Mouse (Mus musculus) intestine, embryonic 15.5 days (tissue): ENCODE measurements around the gene BC005561. TPM values are rescaled to one million over a fixed set of nuclear protein-coding genes. Genes with fewer than 3 reads are reported as not detected.
"Not testable (repeated sequence)": the region's sequence is repeated elsewhere in the genome, so short reads cannot be mapped to it uniquely, and the experiment has no call there.

Experiments used
- ATAC-seq: fragments of 200-750 bp; cut with Nextera tagmentation; 2 replicates; pipeline ENCODE4 v1.8.0; 2017; ENCODE audit warnings: moderate TSS enrichment, moderate library complexity
- H3K27ac ChIP-seq: fragments of 300-500 bp; sonication (generic); 2 replicates; pipeline ENCODE4 v1.5.1; 2015; ENCODE audit warnings: mild to moderate bottlenecking, inconsistent platforms
- H3K27me3 ChIP-seq: fragments of 300-500 bp; sonication (generic); replicated peaks from 2 replicates; pipeline ENCODE4 v1.6.1; 2015; ENCODE audit warnings: inconsistent platforms
- H3K36me3 ChIP-seq: fragments of 300-500 bp; sonication (generic); 2 replicates; pipeline ENCODE4 v1.6.1; 2015; ENCODE audit warnings: inconsistent platforms
- H3K4me1 ChIP-seq: fragments of 300-500 bp; sonication (generic); replicated peaks from 2 replicates; pipeline ENCODE4 v1.6.1; 2015; ENCODE audit warnings: inconsistent platforms
- H3K4me2 ChIP-seq: fragments of 300-500 bp; sonication (generic); replicated peaks from 2 replicates; pipeline ENCODE4 v1.6.1; 2015; ENCODE audit warnings: mild to moderate bottlenecking, inconsistent platforms
- H3K4me3 ChIP-seq: fragments of 300-500 bp; sonication (generic); replicated peaks from 2 replicates; pipeline ENCODE4 v1.5.1; 2015; ENCODE audit warnings: inconsistent platforms
- H3K9ac ChIP-seq: fragments of 300-500 bp; sonication (generic); 2 replicates; pipeline ENCODE4 v1.6.1; 2015; ENCODE audit warnings: inconsistent platforms
- H3K9me3 ChIP-seq: fragments of 300-500 bp; sonication (generic); 2 replicates; pipeline ENCODE4 v1.6.1; 2016; ENCODE audit warnings: inconsistent platforms
- WGBS: fragments of 180-500 bp; shearing (Covaris S2); methylation state at CpG from one replicate; pipeline ENCODE4 v1.1.7; 2015; 5-methylcytosine and 5-hydroxymethylcytosine counted together
- polyA plus RNA-seq: library from polyadenylated mRNA; unstranded; fragments of >200 nt; fragmentation: Nextera tagmentation; extraction: Ambion mirVana; gene quantifications from 2 replicates; pipeline ENCODE4 v1.2.1, GENCODE M21; 2015

BC005561 gene
- polyA plus RNA-seq, 1 experiment from 2014 or later, result 9.1 TPM

DNA sequence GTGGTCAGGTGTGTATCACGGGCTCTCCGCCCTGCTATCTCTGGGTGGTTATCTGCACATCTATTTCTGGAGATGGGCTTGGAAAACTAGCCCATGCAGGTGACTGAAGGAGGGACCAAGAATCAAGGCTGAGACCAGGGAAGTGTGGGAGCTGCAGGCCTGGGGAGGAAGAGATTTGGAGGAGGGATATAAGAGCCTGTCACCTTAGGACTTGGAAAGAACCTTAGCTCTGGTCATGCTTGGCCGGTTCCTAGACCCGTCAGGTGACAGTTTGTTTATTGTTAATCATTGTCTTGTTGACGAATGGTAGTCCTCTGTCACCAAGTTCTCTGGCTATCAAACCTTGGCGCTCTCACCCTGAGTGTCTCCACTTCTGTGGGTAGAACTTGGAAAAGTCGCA lies 27.8 kb upstream of the BC005561 start:
- H3K9me3 ChIP-seq, result no peaks in the 10 kb centered on the region
- ATAC-seq, result no peak
- no peaks in the 10 kb centered on the region for H3K27me3 ChIP-seq
- 62% methylated on average over 7 of the region's 7 CpGs for WGBS
- H3K36me3 ChIP-seq, result peaks cover 15% of the 10 kb centered on the region
- H3K4me2 ChIP-seq, result no peak overlapping the region
- no peak overlapping the region for H3K27ac ChIP-seq
- no peak overlapping the region for H3K4me3 ChIP-seq
- H3K9ac ChIP-seq, result no peak overlapping the region
- H3K4me1 ChIP-seq, result no peaks in the 10 kb centered on the region

DNA sequence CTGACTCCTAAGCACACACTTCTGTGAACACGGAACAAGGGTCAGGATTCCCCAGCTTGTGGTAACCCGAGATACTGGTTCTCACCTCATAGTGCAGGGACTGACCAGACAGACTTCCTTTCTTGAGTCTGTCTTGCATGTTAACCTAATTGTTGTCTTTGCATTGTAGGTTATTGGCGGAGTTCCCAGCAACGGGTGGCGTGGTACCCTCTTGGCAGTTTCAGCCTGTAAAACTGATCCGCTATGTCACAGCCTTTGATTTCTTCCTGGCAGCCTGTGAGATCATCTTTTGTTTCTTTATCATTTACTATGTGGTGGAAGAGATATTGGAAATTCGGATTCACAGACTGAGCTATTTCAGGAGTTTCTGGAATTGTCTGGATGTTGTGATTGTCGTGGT lies 25.3 kb upstream of the BC005561 start:
- no peaks in the 10 kb centered on the region for H3K9me3 ChIP-seq
- no peaks in the 10 kb centered on the region for H3K4me1 ChIP-seq
- no peak overlapping the region for H3K4me3 ChIP-seq
- 84% methylated on average over 8 of the region's 8 CpGs for WGBS
- H3K4me2 ChIP-seq, result no peak overlapping the region
- no peak for ATAC-seq
- H3K9ac ChIP-seq, result no peak overlapping the region
- no peak overlapping the region for H3K27ac ChIP-seq
- H3K27me3 ChIP-seq, result no peaks in the 10 kb centered on the region
- peaks cover 15% of the 10 kb centered on the region for H3K36me3 ChIP-seq

DNA sequence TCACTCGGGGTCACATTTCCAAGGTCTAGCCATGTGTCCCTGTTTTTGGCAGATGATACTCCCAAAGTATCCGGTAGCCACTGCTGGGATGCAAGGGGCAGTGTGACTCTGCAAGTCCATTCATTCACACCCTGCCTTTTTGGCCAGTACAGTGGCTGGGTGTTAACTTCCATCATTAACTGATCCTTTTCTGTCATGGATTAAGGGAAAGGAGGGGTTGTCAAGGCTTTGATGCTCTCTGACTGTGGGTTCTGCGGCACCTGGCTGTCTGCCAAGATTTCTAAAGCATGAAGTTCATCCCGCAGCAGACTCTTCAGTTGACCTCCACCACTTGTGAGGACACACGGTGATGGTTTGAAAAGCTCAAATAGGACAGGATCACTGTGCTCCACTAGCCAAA lies 16.6 kb upstream of the BC005561 start:
- 65% methylated on average over 5 of the region's 5 CpGs for WGBS

DNA sequence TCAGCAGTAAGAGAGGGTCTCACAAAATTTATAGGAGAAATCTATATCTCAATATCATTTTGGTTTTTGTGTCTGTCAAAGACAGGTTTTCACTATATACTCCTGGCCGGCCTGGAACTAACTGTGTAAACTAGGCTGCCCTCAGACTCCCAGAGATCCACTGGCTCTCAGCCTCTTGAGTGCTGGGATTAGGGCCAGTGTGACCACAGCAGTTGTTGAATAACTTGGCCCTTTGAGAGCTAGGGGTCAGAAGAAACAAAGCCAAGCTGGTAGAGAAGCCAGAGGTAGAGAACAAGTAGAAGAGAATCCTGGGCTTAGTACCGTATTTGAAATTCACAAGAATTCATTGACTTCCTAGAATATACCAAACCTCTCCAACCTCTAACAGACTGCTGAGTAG lies 3.3 kb upstream of the BC005561 start:
- Histone ChIP-seq H3K9ac (no peak overlapping the region), H3K36me3 (peaks cover 16% of the 10 kb centered on the region), H3K27me3 (no peaks in the 10 kb centered on the region), H3K9me3 (no peaks in the 10 kb centered on the region), H3K4me3 (no peak overlapping the region), H3K4me1 (no peaks in the 10 kb centered on the region), H3K4me2 (no peak overlapping the region), H3K27ac (no peak overlapping the region)
- 92% methylated on average over 2 of the region's 2 CpGs for WGBS
- ATAC-seq, result no peak

More for the DNA sequence above, 16.6 kb upstream of the BC005561 start:
- Histone ChIP-seq H3K27ac (no peak overlapping the region), H3K9me3 (no peaks in the 10 kb centered on the region), H3K4me3 (no peak overlapping the region), H3K4me1 (no peaks in the 10 kb centered on the region), H3K9ac (no peak overlapping the region), H3K4me2 (no peak overlapping the region), H3K27me3 (no peaks in the 10 kb centered on the region), H3K36me3 (peaks cover 11% of the 10 kb centered on the region; the same call in 1 of the 2 replicates)
- no peak for ATAC-seq

DNA sequence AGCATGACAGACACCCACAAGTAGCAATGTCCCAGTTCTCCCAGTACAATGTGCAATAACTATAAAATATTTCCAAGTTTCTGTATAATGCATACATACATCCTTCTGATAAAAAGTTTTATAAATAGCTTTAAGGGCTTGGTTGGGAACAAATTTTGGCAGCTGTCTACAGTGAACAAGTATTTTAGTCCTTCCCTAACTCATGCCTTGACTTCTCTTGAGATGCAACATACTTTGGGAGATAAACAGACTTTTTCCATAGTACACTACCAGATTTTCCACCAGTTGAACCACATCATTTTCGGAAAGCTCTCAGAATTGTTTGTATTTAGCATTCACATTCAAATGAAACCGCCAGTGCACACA lies 340 bp upstream of the BC005561 start:
- 0% methylated on average over 2 of the region's 2 CpGs for WGBS
- H3K27me3 ChIP-seq, result no peaks in the 10 kb centered on the region
- H3K4me3 ChIP-seq, result peak overlapping the region; percentile 83
- 0 out of 2 replicates have a peak, but pooled peaks have one; percentile 24 for ATAC-seq
- no peaks in the 10 kb centered on the region for H3K9me3 ChIP-seq
- peaks cover 10% of the 10 kb centered on the region for H3K36me3 ChIP-seq
- H3K9ac ChIP-seq, result no peak overlapping the region
- no peaks in the 10 kb centered on the region for H3K4me1 ChIP-seq
- peak overlapping the region; percentile 65 for H3K4me2 ChIP-seq
- H3K27ac ChIP-seq, result no peak overlapping the region

DNA sequence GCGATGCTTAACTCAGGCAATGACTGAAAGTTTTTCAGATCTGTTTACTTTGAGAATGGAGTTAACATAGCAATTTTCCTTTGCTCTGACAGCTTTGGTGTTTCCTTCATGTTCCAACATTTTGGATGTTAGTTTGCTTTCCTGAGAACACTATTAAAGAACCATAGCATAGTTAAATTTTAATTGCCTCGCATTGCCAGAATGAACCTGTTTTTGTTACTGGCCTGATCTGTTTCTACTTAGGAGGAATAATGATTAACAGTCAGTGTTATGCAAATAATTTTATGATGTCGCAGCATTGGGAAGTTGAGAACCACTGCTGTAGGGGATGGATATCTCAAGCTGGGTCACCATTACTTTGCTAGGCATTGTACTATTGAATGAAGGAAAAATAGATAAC lies 3.1 kb downstream of the BC005561 start:
- Histone ChIP-seq H3K4me2 (no peak overlapping the region), H3K36me3 (no peaks in the 10 kb centered on the region), H3K9ac (no peak overlapping the region), H3K27me3 (no peaks in the 10 kb centered on the region), H3K4me1 (no peaks in the 10 kb centered on the region), H3K27ac (no peak overlapping the region), H3K9me3 (no peaks in the 10 kb centered on the region), H3K4me3 (no peak overlapping the region)
- no peak for ATAC-seq
- WGBS, result 87% methylated on average over 3 of the region's 3 CpGs

DNA sequence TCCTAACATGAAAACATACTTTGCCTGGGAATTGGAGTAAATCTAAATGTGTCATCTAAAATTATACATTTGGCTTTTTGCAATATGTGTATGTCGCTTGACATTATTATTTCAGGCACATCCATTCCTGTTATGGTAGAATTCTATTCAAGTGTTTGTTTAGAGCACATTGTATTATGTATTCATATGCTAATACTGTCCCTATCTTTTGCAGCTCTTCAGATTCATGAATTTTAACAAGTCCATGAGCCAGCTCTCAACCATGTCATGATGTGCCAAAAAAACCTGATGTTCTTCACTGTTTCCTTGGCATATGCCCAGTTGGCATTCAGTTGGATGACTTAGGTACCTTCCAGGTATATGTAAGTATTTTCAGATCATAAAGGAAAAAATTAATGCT lies 30.5 kb downstream of the BC005561 start:
- no peak overlapping the region for H3K4me3 ChIP-seq
- no peaks in the 10 kb centered on the region for H3K9me3 ChIP-seq
- no peaks in the 10 kb centered on the region for H3K27me3 ChIP-seq
- no peak for ATAC-seq
- WGBS, result 100% methylated on average over 1 of the region's 1 CpGs
- H3K9ac ChIP-seq, result no peak overlapping the region
- H3K27ac ChIP-seq, result no peak overlapping the region
- no peaks in the 10 kb centered on the region for H3K4me1 ChIP-seq
- no peak overlapping the region for H3K4me2 ChIP-seq
- H3K36me3 ChIP-seq, result peaks cover 15% of the 10 kb centered on the region; the same call in 1 of the 2 replicates

DNA sequence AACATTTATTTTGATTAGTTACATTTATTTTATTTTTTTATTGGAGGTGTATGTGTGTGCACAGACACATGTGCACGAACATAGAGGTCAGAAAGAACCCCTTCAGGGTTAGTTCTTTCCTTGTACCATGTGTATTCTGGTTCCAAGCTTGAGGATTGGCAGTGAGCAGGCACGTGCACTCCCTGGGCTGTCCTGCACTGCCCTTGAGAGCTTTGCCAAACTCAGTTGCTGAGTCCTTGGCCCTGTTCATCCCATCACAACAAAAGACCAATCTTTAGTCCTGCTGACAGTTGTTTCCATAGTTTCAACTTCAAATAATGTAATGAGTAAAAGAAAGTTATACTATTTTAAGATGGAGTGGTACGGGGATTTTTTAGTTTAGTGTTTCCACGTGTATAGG lies 31.2 kb downstream of the BC005561 start:
- 93% methylated on average over 4 of the region's 4 CpGs for WGBS
- Histone ChIP-seq H3K9ac (no peak overlapping the region), H3K9me3 (no peaks in the 10 kb centered on the region), H3K27me3 (no peaks in the 10 kb centered on the region), H3K4me2 (no peak overlapping the region), H3K27ac (no peak overlapping the region), H3K36me3 (peaks cover 15% of the 10 kb centered on the region; the same call in 1 of the 2 replicates), H3K4me1 (no peaks in the 10 kb centered on the region), H3K4me3 (no peak overlapping the region)
- ATAC-seq, result no peak

DNA sequence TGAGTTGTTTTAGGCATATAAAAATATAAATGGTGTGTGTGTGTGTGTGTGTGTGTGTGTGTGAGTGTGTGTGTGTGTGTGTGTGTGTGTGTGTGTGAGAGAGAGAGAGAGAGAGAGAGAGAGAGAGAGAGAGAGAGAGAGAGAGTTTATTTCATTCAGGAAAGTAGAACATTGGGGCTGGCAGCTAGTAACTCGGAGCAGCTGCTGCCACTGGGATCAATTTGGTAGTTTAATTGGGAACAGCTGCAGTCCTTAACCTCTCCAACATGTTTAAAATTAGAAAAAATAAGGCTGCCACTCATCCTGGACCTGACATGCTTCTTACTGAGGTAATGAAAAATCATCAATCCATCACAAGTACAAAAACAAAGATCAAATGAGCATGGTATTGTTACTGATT lies 59.9 kb downstream of the BC005561 start:
- H3K4me1 ChIP-seq, H3K4me3 ChIP-seq, H3K27ac ChIP-seq, H3K9me3 ChIP-seq, H3K27me3 ChIP-seq, ATAC-seq, H3K4me2 ChIP-seq, H3K9ac ChIP-seq, H3K36me3 ChIP-seq: not testable (repeated sequence)
- WGBS, result 57% methylated on average over 1 of the region's 1 CpGs

DNA sequence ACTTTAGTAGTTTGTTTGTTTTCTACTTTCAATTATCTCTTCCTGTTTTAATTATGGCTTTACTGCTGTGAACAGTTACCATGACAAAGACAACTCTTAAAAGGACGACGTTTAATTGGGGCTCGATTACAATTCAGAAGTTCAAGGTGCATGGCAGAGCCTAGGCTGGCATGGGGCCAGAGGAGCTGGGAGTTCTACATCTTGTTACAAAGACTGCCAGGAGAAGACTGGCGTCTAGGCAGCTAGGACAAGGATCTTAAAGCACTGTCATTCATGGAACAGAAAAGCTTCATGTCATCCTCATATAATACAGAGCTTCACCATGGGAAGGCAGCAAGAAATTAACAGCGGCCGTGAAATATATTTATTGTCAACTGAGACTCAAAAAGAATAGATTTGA lies 62.6 kb downstream of the BC005561 start:
- H3K27me3 ChIP-seq, result no peaks in the 10 kb centered on the region
- H3K4me1 ChIP-seq, result no peaks in the 10 kb centered on the region
- H3K9me3 ChIP-seq, result no peaks in the 10 kb centered on the region
- peak overlapping the region; percentile 33 for H3K4me2 ChIP-seq
- no peak overlapping the region for H3K9ac ChIP-seq
- WGBS, result 43% methylated on average over 6 of the region's 6 CpGs
- H3K36me3 ChIP-seq, result peaks cover 9% of the 10 kb centered on the region
- H3K27ac ChIP-seq, result no peak overlapping the region
- H3K4me3 ChIP-seq, result peak overlapping the region; percentile 57; the same call in 1 of the 2 replicates
- ATAC-seq, result peak; percentile 30; the same call in 1 of the 2 replicates

DNA sequence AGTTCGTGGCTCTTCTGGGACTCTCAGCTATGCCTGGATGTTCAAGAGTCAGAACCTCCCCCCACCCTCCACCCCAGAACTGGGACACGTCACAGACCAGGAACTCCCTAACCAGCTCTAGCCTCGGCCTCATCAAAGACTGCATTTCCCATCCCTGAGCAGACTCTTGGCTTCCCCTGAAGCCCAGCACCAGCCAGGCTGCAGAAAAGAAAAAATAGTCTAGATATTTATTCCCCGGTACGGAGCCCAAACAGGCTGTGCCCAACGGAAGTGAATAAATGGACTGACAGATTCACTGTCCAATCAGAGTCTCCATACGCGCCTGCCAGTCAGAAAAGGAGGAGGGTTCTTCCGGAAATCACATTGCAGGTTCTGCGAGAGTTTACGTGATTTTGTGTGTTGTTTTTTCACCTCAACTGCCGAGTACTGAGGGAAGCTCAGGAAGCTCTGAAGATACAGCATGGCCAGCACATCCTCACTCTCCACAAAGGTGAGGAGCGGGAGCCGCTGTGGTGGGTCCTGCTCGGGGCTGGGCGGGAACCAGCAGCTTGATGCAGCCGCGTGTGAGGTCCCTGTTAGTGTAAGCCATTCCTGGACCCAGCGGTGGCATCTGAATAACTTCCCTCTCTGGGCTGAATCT lies 63.2 kb downstream of the BC005561 start:
- H3K36me3 ChIP-seq, H3K4me1 ChIP-seq, H3K27me3 ChIP-seq, H3K9me3 ChIP-seq: not testable (repeated sequence)
- H3K4me3 ChIP-seq, result peak overlapping the region; percentile 57
- ATAC-seq, result peak; percentile 100
- H3K27ac ChIP-seq, result peak overlapping the region; percentile 85
- peak overlapping the region; percentile 71 for H3K9ac ChIP-seq
- WGBS, result under 1% methylated on average over 18 of the region's 19 CpGs
- H3K4me2 ChIP-seq, result peak overlapping the region; percentile 46
